Mouse (Mus musculus): Measurements from ENCODE around the gene Fem1b. TPM values are rescaled to one million over a fixed set of nuclear protein-coding genes. Genes with fewer than 3 reads are reported as not detected.

Gene Fem1b
- 15.2 TPM for total RNA-seq (2023)

DNA sequence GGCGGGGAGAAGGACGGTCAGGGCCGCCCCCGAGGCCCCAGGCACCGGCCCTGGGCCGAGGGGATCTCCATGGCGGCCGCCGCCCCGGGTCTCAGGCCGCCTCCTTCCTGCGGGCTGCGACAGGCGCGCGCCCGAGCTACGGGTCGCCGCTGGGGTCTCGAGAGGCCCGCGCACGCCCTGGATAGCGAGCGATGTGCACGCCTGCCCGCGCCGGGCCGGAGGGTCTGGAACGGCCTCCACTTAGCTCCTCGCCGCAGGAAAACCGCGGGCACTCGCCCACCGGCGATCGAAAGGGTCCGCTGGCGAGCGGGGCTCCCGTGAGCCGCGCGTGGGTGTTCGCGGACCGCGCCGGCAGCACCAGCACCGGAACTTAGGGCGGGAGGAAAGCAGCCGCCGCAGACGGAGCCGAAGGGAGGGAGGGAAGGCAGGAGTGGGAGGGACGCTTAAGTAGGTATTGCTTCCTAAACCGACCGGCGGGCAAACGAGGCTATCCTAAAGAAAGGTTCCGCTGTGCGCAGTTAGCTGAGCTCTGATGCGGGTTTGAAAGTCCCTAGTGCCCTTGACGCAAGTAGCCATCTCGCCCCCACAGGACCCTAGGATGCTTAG, at the start of gene Fem1b:
Gene Fem1b (minus strand): TSS at position 419 of the 606 bp plus-strand sequence.

DNA sequence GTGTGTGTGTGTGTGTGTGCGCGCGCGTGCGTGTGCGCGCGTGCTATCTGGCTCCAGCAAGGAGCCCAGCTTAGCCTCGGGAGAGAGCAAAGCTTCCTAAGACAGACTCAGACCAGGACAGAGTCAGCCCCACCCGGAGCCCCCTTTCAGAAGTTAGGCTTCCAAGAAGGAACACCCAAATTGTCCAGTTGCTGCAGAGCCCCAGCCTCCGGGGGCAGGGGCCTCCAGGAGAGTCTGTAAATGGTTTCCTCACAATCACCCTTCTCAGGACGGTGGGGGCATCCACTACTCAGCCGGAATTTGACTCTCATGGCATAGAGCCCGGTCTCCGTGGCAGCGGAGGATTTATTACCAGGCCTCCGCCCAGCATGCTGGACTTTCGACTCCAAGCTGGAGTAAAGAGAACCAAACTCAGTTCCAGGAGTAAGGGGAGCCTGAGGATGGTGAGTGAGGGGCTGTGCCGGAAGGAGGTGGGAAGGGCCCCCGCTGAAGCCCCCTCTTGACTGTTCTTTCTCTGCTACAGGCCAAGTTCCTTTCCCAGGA, 46.1 kb upstream of the Fem1b start, which contains the start of gene Calml4:
Gene Calml4 (plus strand): TSS at position 362 of the 543 bp plus-strand sequence.

DNA sequence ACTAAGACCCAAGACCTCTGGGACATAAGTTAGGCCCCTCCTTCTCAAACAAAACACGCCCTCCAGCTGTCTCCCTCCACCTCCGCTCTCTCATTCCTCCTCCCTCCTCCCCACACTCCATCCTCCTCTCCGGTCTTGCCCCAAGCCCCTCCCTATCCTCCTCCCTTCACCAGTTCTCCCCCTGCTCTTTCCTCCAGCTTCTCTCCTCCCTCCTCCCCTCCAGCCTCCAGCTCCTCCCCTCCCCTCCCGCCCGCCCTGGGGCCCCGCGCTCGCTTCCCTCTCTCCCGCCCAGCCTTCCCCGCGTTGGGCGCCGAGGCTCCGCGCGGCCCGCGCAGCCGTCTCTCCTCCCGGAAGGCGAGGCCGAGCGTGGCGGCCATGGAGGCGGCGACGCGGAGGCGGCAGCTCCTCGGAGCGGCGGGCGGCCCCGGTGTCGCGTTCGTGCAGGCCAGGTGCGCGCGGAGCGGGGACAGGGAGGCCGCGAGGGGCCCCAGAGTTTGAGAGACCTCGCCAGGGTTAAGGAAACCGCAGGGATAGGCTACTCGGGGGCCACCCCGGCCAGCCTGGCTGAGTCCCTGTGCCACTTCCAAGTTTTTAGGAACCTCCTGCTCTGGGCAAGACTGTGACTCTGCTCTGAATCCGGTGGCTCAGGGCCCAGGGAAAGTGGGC, 26.9 kb upstream of the Fem1b start, which contains the start of gene Cln6:
Gene Cln6 (plus strand): TSS at position 280 of the 666 bp plus-strand sequence.

Other genes starting within 250 kb of the Fem1b start
- not detected for gene Itga11, start 134.1 kb downstream of the Fem1b start, total RNA-seq (2023)
- 16.4 TPM for gene Cln6, start 26.9 kb upstream of the Fem1b start, total RNA-seq (2023)
- gene Calml4, start 46.1 kb upstream of the Fem1b start, total RNA-seq (2023), result not detected
- gene Pias1, start 176.0 kb upstream of the Fem1b start, total RNA-seq (2023), result 122 TPM

All from CD8-positive naive resting alpha-beta T cell, adult 57 days (primary cell).